Mouse (Mus musculus) heart, postnatal 0 days (tissue): ENCODE results near the gene Bud23.

ENCODE experiments used
- CTCF ChIP-seq: IDR thresholded peaks from 2 replicates; pipeline ENCODE4 v1.5.1; 2016; ENCODE audit warnings: antibody characterized with exemption, control low read depth, low read depth
- EP300 ChIP-seq: IDR thresholded peaks from 2 replicates; pipeline ENCODE4 v1.6.1; 2016; ENCODE audit warnings: antibody characterized with exemption, low read depth

DNA sequence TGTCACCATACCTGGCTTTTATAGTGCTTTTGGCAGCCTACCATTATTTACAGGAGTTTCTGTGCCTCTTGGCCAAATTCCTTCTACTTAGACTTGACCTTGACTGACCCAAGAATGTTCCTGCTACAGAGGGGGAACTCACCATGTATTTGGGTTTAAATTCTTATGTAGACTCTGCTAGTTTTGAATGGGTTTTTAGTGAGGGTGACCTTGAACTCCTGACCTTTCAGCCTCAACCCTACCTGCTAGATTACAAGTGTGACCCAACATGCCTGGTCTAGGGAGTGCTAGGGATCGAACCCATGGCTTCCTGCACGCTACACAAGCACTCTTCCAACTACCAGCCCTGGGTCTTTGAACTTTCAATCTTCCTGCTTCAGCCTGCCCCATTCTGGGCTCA, 7.3 kb upstream of the Bud23 start:
- TF ChIP-seq CTCF: no peak
- no peak for TF ChIP-seq EP300
